Mouse (Mus musculus): ENCODE results near the gene Rabgap1l. TPM values are rescaled to one million over a fixed set of nuclear protein-coding genes. Genes with fewer than 3 reads are reported as not detected.
"Not testable (repeated sequence)": the region's sequence is repeated elsewhere in the genome, so short reads cannot be mapped to it uniquely, and the experiment has no call there.

Gene Rabgap1l
- total and polyA plus RNA-seq, 3 experiments: 12.9 to 325 (median 302) TPM

DNA sequence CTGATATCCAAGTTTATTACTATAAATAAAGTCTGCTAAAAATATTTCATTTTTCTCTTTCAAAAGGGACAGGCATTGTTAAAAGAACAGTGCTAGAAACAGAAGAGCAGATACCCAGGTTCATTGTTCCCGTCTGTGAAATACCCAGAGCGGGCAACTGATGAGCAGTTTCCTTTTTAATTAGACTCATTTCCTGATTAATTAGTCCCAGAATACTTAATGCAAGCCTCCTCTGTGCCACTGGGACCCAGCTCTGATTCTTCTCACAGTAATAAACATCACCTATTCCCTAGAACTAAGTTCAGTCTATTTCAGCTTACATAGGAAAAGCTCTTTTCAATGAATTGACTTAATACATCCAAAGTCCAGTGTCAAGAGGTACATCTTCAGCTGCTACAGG lies 186.6 kb downstream of the Rabgap1l start:
- TF ChIP-seq POLR2AphosphoS5 (IDR thresholded peaks at IDR 0.05; ENCODE audit: insufficient replicate concordance, low read depth, low read length): no peak
- no peak for TF ChIP-seq CTCF (IDR thresholded peaks at IDR 0.05; ENCODE audit: low read depth, low read length)
- no peak for TF ChIP-seq GATA2 (IDR thresholded peaks at IDR 0.05; ENCODE audit: borderline replicate concordance, low read depth, low read length)
- no peak for TF ChIP-seq TAL1 (conservative IDR thresholded peaks at IDR 0.05; ENCODE audit: low read depth, low read length)
- TF ChIP-seq GATA1 (IDR thresholded peaks at IDR 0.05; ENCODE audit: borderline replicate concordance, low read length): no peak
- H3K4me1 ChIP-seq (ENCODE audit: insufficient read depth, low read depth, low read length): no peaks in the 10 kb centered on the region

DNA sequence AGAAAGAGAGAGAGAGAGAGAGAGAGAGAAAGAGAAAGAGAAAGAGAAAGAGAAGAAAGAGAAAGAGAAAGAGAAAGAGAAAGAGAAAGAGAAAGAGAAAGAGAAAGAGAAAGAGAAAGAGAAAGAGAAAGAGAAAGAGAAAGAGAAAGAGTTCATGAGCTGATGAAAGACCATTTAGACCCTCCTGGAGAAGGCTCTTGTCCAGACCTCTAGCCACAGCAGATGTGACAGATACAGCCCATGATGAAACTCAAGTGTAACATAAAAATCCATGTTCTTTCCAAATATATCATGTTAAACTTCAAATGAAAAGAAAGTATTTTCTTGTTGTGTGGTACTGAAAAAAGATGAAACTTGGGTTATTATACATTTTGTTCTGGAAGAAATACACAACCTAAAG lies 189.7 kb downstream of the Rabgap1l start:
- H3K4me3 ChIP-seq (ENCODE audit: low read depth, low read length); H3K27me3 ChIP-seq (ENCODE audit: insufficient read depth, low read length); H3K4me1 ChIP-seq (ENCODE audit: insufficient read depth, low read depth, low read length); DNase-seq (ENCODE audit: low spot score); H3K9me3 ChIP-seq (replicated peaks); ATAC-seq (ENCODE audit: extremely low read depth, insufficient number of reproducible peaks, low FRiP score, poor library complexity, severe bottlenecking); H3K36me3 ChIP-seq (replicated peaks): not testable (repeated sequence)

More for the DNA sequence above, 186.6 kb downstream of the Rabgap1l start:
- ATAC-seq (ENCODE audit: extremely low read depth, insufficient number of reproducible peaks, low FRiP score, poor library complexity, severe bottlenecking) (no peak), DNase-seq (ENCODE audit: low spot score) (no peak)
- H3K4me3 ChIP-seq (ENCODE audit: low read depth, low read length): no peak overlapping the region
- no peaks in the 10 kb centered on the region for H3K27me3 ChIP-seq (ENCODE audit: insufficient read depth, low read length)
- no peaks in the 10 kb centered on the region for H3K9me3 ChIP-seq (replicated peaks)
- peaks cover 12% of the 10 kb centered on the region for H3K36me3 ChIP-seq (replicated peaks)

- Histone ChIP-seq H3K4me3 (ENCODE audit: low read depth, low read length) (no peak overlapping the region), H3K9me3 (replicated peaks) (no peaks in the 10 kb centered on the region), H3K27me3 (ENCODE audit: insufficient read depth, low read length) (no peaks in the 10 kb centered on the region), H3K36me3 (replicated peaks) (peaks cover 5% of the 10 kb centered on the region), H3K4me1 (ENCODE audit: insufficient read depth, low read depth, low read length) (no peaks in the 10 kb centered on the region)
- no peak for DNase-seq (ENCODE audit: low spot score)
- TF ChIP-seq TAL1 (conservative IDR thresholded peaks at IDR 0.05; ENCODE audit: low read depth, low read length) (no peak), CTCF (IDR thresholded peaks at IDR 0.05; ENCODE audit: low read depth, low read length) (no peak), POLR2AphosphoS5 (IDR thresholded peaks at IDR 0.05; ENCODE audit: insufficient replicate concordance, low read depth, low read length) (no peak), GATA1 (IDR thresholded peaks at IDR 0.05; ENCODE audit: borderline replicate concordance, low read length) (no peak), GATA2 (IDR thresholded peaks at IDR 0.05; ENCODE audit: borderline replicate concordance, low read depth, low read length) (no peak)
- ATAC-seq (ENCODE audit: extremely low read depth, insufficient number of reproducible peaks, low FRiP score, poor library complexity, severe bottlenecking): no peak
These were observed 195.6 kb downstream of the Rabgap1l start for GRCm38 (mm10) chr1:160597369-160597768.

DNA sequence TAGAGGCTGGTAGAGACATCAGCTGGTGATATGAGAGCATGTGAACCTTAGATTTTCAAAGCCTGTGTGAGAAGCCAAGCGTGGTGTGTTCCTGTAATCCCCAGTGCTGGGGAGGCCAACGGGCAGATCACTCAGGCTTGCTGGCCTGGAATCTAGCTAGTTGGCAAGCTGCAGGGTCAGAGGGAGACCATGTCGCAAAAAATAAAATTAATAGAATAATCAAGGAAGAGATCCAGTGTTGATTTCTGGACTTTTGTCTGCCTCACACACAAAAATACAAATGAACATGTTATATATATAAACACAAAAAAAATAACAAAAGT lies 196.1 kb downstream of the Rabgap1l start:
- DNase-seq (ENCODE audit: low spot score): no peak
- TF ChIP-seq CTCF (IDR thresholded peaks at IDR 0.05; ENCODE audit: low read depth, low read length): no peak
- TF ChIP-seq TAL1 (conservative IDR thresholded peaks at IDR 0.05; ENCODE audit: low read depth, low read length): no peak
- no peak for TF ChIP-seq GATA2 (IDR thresholded peaks at IDR 0.05; ENCODE audit: borderline replicate concordance, low read depth, low read length)

GRCm38 (mm10) chr1:160596252-160596947 lies 196.6 kb downstream of the Rabgap1l start:
- peaks cover 5% of the 10 kb centered on the region for H3K36me3 ChIP-seq (replicated peaks)
- H3K4me1 ChIP-seq (ENCODE audit: insufficient read depth, low read depth, low read length): no peaks in the 10 kb centered on the region
- TF ChIP-seq GATA2 (IDR thresholded peaks at IDR 0.05; ENCODE audit: borderline replicate concordance, low read depth, low read length) (no peak), CTCF (IDR thresholded peaks at IDR 0.05; ENCODE audit: low read depth, low read length) (no peak), GATA1 (IDR thresholded peaks at IDR 0.05; ENCODE audit: borderline replicate concordance, low read length) (no peak), TAL1 (conservative IDR thresholded peaks at IDR 0.05; ENCODE audit: low read depth, low read length) (no peak), POLR2AphosphoS5 (IDR thresholded peaks at IDR 0.05; ENCODE audit: insufficient replicate concordance, low read depth, low read length) (no peak)
- no peaks in the 10 kb centered on the region for H3K27me3 ChIP-seq (ENCODE audit: insufficient read depth, low read length)
- DNase-seq (ENCODE audit: low spot score) (no peak), ATAC-seq (ENCODE audit: extremely low read depth, insufficient number of reproducible peaks, low FRiP score, poor library complexity, severe bottlenecking) (no peak)
- H3K9me3 ChIP-seq (replicated peaks): no peaks in the 10 kb centered on the region
- H3K4me3 ChIP-seq (ENCODE audit: low read depth, low read length): no peak overlapping the region

More for the DNA sequence above, 196.1 kb downstream of the Rabgap1l start:
- Histone ChIP-seq H3K4me3 (ENCODE audit: low read depth, low read length) (no peak overlapping the region), H3K27me3 (ENCODE audit: insufficient read depth, low read length) (no peaks in the 10 kb centered on the region), H3K9me3 (replicated peaks) (no peaks in the 10 kb centered on the region), H3K36me3 (replicated peaks) (peaks cover 5% of the 10 kb centered on the region), H3K4me1 (ENCODE audit: insufficient read depth, low read depth, low read length) (no peaks in the 10 kb centered on the region)
- no peak for ATAC-seq (ENCODE audit: extremely low read depth, insufficient number of reproducible peaks, low FRiP score, poor library complexity, severe bottlenecking)

GRCm38 (mm10) chr1:160594576-160594975 lies 198.4 kb downstream of the Rabgap1l start:
- Histone ChIP-seq H3K27me3 (ENCODE audit: insufficient read depth, low read length) (no peaks in the 10 kb centered on the region), H3K36me3 (replicated peaks) (peaks cover 2% of the 10 kb centered on the region), H3K9me3 (replicated peaks) (no peaks in the 10 kb centered on the region), H3K4me3 (ENCODE audit: low read depth, low read length) (no peak overlapping the region), H3K4me1 (ENCODE audit: insufficient read depth, low read depth, low read length) (no peaks in the 10 kb centered on the region)
- TF ChIP-seq POLR2AphosphoS5 (IDR thresholded peaks at IDR 0.05; ENCODE audit: insufficient replicate concordance, low read depth, low read length) (no peak), GATA1 (IDR thresholded peaks at IDR 0.05; ENCODE audit: borderline replicate concordance, low read length) (no peak), CTCF (IDR thresholded peaks at IDR 0.05; ENCODE audit: low read depth, low read length) (no peak), GATA2 (IDR thresholded peaks at IDR 0.05; ENCODE audit: borderline replicate concordance, low read depth, low read length) (no peak), TAL1 (conservative IDR thresholded peaks at IDR 0.05; ENCODE audit: low read depth, low read length) (no peak)
- DNase-seq (ENCODE audit: low spot score) (no peak), ATAC-seq (ENCODE audit: extremely low read depth, insufficient number of reproducible peaks, low FRiP score, poor library complexity, severe bottlenecking) (no peak)

GRCm38 (mm10) chr1:160594066-160594465 lies 198.9 kb downstream of the Rabgap1l start:
- DNase-seq (ENCODE audit: low spot score): no peak
- Histone ChIP-seq H3K27me3 (ENCODE audit: insufficient read depth, low read length) (no peaks in the 10 kb centered on the region), H3K4me1 (ENCODE audit: insufficient read depth, low read depth, low read length) (no peaks in the 10 kb centered on the region), H3K9me3 (replicated peaks) (no peaks in the 10 kb centered on the region), H3K36me3 (replicated peaks) (peaks cover 2% of the 10 kb centered on the region), H3K4me3 (ENCODE audit: low read depth, low read length) (no peak overlapping the region)
- no peak for ATAC-seq (ENCODE audit: extremely low read depth, insufficient number of reproducible peaks, low FRiP score, poor library complexity, severe bottlenecking)
- no peak for TF ChIP-seq POLR2AphosphoS5 (IDR thresholded peaks at IDR 0.05; ENCODE audit: insufficient replicate concordance, low read depth, low read length)
- no peak for TF ChIP-seq GATA2 (IDR thresholded peaks at IDR 0.05; ENCODE audit: borderline replicate concordance, low read depth, low read length)
- no peak for TF ChIP-seq CTCF (IDR thresholded peaks at IDR 0.05; ENCODE audit: low read depth, low read length)
- no peak for TF ChIP-seq GATA1 (IDR thresholded peaks at IDR 0.05; ENCODE audit: borderline replicate concordance, low read length)
- no peak for TF ChIP-seq TAL1 (conservative IDR thresholded peaks at IDR 0.05; ENCODE audit: low read depth, low read length)

All from G1E (cell line).